Mouse (Mus musculus): Measurements from ENCODE around the gene Krt33b. TPM values are rescaled to one million over a fixed set of nuclear protein-coding genes. Genes with fewer than 3 reads are reported as not detected.
A peak's percentile ranks its signal among the peaks of the same experiment; 100 is the strongest.

Krt33b gene
- polyA plus RNA-seq, 1 experiment from 2014 or later = 0.30 TPM

- Histone ChIP-seq H3K4me3 (replicated peaks; ENCODE audit: low read length) (no peak overlapping the region), H3K4me2 (ENCODE audit: low read depth, low read length) (no peak overlapping the region), H3K9me3 (replicated peaks; ENCODE audit: control insufficient read depth, low read length) (no peaks in the 10 kb centered on the region), H3K36me3 (ENCODE audit: control insufficient read depth, insufficient read depth, low read length) (no peaks in the 10 kb centered on the region), H3K9ac (ENCODE audit: low read length) (no peak overlapping the region), H3K4me1 (ENCODE audit: control insufficient read depth, insufficient read depth, low read length) (no peaks in the 10 kb centered on the region), H3K27ac (ENCODE audit: low read length) (no peak overlapping the region), H3K27me3 (ENCODE audit: control insufficient read depth, insufficient read depth, low read length) (no peaks in the 10 kb centered on the region)
- WGBS = 76% methylated on average over 20 of the region's 20 CpGs
- peak; percentile 44; the same call in 1 of the 2 replicates for ATAC-seq (ENCODE audit: insufficient read depth, low FRiP score)
Observed at GRCm38 (mm10) chr11:99985291-99986092, 44.2 kb downstream of the Krt33b start.

DNA sequence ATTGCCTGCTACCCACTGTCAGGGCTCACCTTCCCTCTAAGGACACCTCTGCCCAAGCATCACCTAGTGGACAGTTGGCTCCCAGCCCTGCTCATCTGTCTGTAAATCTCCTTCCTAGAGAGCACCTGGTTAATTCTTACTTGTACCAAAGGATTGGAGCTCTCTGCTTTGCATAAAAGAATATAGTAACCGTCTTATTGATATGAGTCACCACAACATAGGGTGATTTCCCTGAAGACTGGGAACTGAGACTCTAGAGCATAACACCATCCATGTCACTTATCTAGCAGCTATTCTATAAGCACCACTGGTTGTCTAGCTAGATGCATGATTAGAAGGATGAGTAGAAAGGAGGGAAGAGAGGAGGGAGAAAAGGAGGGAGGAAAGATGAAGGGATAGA lies 46.2 kb downstream of the Krt33b start:
- H3K27me3 ChIP-seq (ENCODE audit: control insufficient read depth, insufficient read depth, low read length) = no peaks in the 10 kb centered on the region
- 83% methylated on average over 1 of the region's 1 CpGs for WGBS
- H3K4me2 ChIP-seq (ENCODE audit: low read depth, low read length) = no peak overlapping the region
- H3K4me1 ChIP-seq (ENCODE audit: control insufficient read depth, insufficient read depth, low read length) = no peaks in the 10 kb centered on the region
- no peaks in the 10 kb centered on the region for H3K36me3 ChIP-seq (ENCODE audit: control insufficient read depth, insufficient read depth, low read length)
- H3K4me3 ChIP-seq (replicated peaks; ENCODE audit: low read length) = no peak overlapping the region
- no peak overlapping the region for H3K9ac ChIP-seq (ENCODE audit: low read length)
- no peak overlapping the region for H3K27ac ChIP-seq (ENCODE audit: low read length)
- no peaks in the 10 kb centered on the region for H3K9me3 ChIP-seq (replicated peaks; ENCODE audit: control insufficient read depth, low read length)
- no peak for ATAC-seq (ENCODE audit: insufficient read depth, low FRiP score)

DNA sequence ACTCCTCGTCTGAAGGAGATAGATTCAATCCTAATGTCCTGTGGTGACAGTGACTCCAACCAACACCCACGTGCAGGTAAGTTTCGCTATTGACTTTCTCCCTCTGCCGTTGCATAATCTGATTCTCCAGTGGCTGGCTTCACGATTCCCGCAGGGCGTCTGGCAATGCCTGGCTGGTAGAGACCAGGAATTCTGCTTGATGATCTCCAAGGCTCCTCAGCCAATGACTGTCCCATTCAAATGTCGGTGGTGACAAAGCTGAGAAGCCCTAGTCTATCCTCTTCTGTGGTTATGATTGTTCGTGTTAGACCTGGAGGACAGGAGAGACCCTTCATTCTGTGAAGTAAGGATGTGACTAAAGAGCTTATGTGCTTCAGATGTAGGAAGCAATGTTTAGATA lies 46.9 kb downstream of the Krt33b start:
- 86% methylated on average over 9 of the region's 9 CpGs for WGBS
- Histone ChIP-seq H3K4me2 (ENCODE audit: low read depth, low read length) (no peak overlapping the region), H3K4me1 (ENCODE audit: control insufficient read depth, insufficient read depth, low read length) (no peaks in the 10 kb centered on the region), H3K27me3 (ENCODE audit: control insufficient read depth, insufficient read depth, low read length) (no peaks in the 10 kb centered on the region), H3K4me3 (replicated peaks; ENCODE audit: low read length) (no peak overlapping the region), H3K36me3 (ENCODE audit: control insufficient read depth, insufficient read depth, low read length) (no peaks in the 10 kb centered on the region), H3K27ac (ENCODE audit: low read length) (no peak overlapping the region), H3K9ac (ENCODE audit: low read length) (no peak overlapping the region), H3K9me3 (replicated peaks; ENCODE audit: control insufficient read depth, low read length) (no peaks in the 10 kb centered on the region)
- no peak for ATAC-seq (ENCODE audit: insufficient read depth, low FRiP score)

DNA sequence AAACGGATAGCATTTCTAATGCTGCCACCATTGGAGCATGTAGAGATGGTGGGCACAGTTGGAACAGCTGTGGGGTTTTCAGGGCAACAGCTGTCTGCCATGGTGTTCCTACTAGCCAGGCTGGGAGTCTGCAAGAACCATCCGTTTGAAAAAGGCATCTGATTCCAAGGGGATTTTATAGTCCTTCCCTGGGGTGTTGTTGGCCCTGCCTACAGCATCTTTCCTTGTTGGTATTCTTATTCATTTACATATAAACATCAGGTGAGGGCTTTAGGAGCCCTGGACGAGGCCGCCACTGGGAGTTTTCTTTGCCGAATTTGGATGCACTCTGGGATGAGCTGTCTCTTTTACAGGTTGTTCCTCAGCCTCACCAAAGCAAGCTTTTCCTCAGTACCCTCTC lies 50.7 kb downstream of the Krt33b start, which contains the start of gene Krtap29-1:
Gene Krtap29-1, minus strand, starts transcription at position 101 of the 400 bp plus-strand sequence.
- Histone ChIP-seq H3K4me3 (replicated peaks; ENCODE audit: low read length) (no peak within 1 kb of the TSS), H3K27ac (ENCODE audit: low read length) (no peak within 1 kb of the TSS), H3K27me3 (ENCODE audit: control insufficient read depth, insufficient read depth, low read length) (no peaks in the 10 kb centered on the region), H3K9me3 (replicated peaks; ENCODE audit: control insufficient read depth, low read length) (no peaks in the 10 kb centered on the region), H3K9ac (ENCODE audit: low read length) (no peak within 1 kb of the TSS), H3K4me2 (ENCODE audit: low read depth, low read length) (no peak within 1 kb of the TSS), H3K4me1 (ENCODE audit: control insufficient read depth, insufficient read depth, low read length) (no peaks in the 10 kb centered on the region), H3K36me3 (ENCODE audit: control insufficient read depth, insufficient read depth, low read length) (no peaks in the 10 kb centered on the region)
- WGBS = 77% methylated on average over 5 of the region's 5 CpGs
- no peak for ATAC-seq (ENCODE audit: insufficient read depth, low FRiP score)

Other genes starting within 250 kb of the Krt33b start
- gene Krtap4-8, start 249.2 kb downstream of the Krt33b start, polyA plus RNA-seq (2015; fragmentation: Nextera tagmentation; extraction: Ambion mirVana) = not detected in 2 replicates
- not detected in 2 replicates for gene Krtap4-9, start 244.7 kb downstream of the Krt33b start, polyA plus RNA-seq (2015; fragmentation: Nextera tagmentation; extraction: Ambion mirVana)
- gene Gm11596, start 236.4 kb downstream of the Krt33b start, polyA plus RNA-seq (2015; fragmentation: Nextera tagmentation; extraction: Ambion mirVana) = not detected in 2 replicates
- not detected in 2 replicates for gene Gm11569, start 230.9 kb downstream of the Krt33b start, polyA plus RNA-seq (2015; fragmentation: Nextera tagmentation; extraction: Ambion mirVana)
- gene Gm11554, start 225.4 kb downstream of the Krt33b start, polyA plus RNA-seq (2015; fragmentation: Nextera tagmentation; extraction: Ambion mirVana) = not detected in 2 replicates
- gene Krtap4-13, start 220.0 kb downstream of the Krt33b start, polyA plus RNA-seq (2015; fragmentation: Nextera tagmentation; extraction: Ambion mirVana) = not detected in 2 replicates
- not detected in 2 replicates for gene Gm11564, start 214.2 kb downstream of the Krt33b start, polyA plus RNA-seq (2015; fragmentation: Nextera tagmentation; extraction: Ambion mirVana)
- not detected in 2 replicates for gene 2300003K06Rik, start 191.8 kb downstream of the Krt33b start, polyA plus RNA-seq (2015; fragmentation: Nextera tagmentation; extraction: Ambion mirVana)
- gene Krtap4-16, start 178.3 kb downstream of the Krt33b start, polyA plus RNA-seq (2015; fragmentation: Nextera tagmentation; extraction: Ambion mirVana) = not detected in 2 replicates
- not detected in 2 replicates for gene Gm11568, start 172.0 kb downstream of the Krt33b start, polyA plus RNA-seq (2015; fragmentation: Nextera tagmentation; extraction: Ambion mirVana)
- gene Gm11559, start 165.4 kb downstream of the Krt33b start, polyA plus RNA-seq (2015; fragmentation: Nextera tagmentation; extraction: Ambion mirVana) = not detected in 2 replicates
- gene Krtap9-1, start 156.5 kb downstream of the Krt33b start, polyA plus RNA-seq (2015; fragmentation: Nextera tagmentation; extraction: Ambion mirVana) = not detected in 2 replicates
- not detected in 2 replicates for gene Gm11567, start 150.7 kb downstream of the Krt33b start, polyA plus RNA-seq (2015; fragmentation: Nextera tagmentation; extraction: Ambion mirVana)
- gene Krtap31-1, start 121.9 kb downstream of the Krt33b start, polyA plus RNA-seq (2015; fragmentation: Nextera tagmentation; extraction: Ambion mirVana) = not detected in 2 replicates
- gene Gm11565, start 115.1 kb downstream of the Krt33b start, polyA plus RNA-seq (2015; fragmentation: Nextera tagmentation; extraction: Ambion mirVana) = not detected in 2 replicates
- gene Krtap31-2, start 93.6 kb downstream of the Krt33b start, polyA plus RNA-seq (2015; fragmentation: Nextera tagmentation; extraction: Ambion mirVana) = not detected in 2 replicates
- gene Krtap9-5, start 81.4 kb downstream of the Krt33b start, polyA plus RNA-seq (2015; fragmentation: Nextera tagmentation; extraction: Ambion mirVana) = not detected in 2 replicates
- not detected in 2 replicates for gene Krtap29-1, start 50.8 kb downstream of the Krt33b start, polyA plus RNA-seq (2015; fragmentation: Nextera tagmentation; extraction: Ambion mirVana)
- not detected in 2 replicates for gene Krtap16-1, start 43.3 kb downstream of the Krt33b start, polyA plus RNA-seq (2015; fragmentation: Nextera tagmentation; extraction: Ambion mirVana)
- gene Krtap17-1, start 35.9 kb downstream of the Krt33b start, polyA plus RNA-seq (2015; fragmentation: Nextera tagmentation; extraction: Ambion mirVana) = not detected in 2 replicates
- 0.23 and 0.34 TPM in 2 replicates for gene Krt33a, start 13.7 kb downstream of the Krt33b start, polyA plus RNA-seq (2015; fragmentation: Nextera tagmentation; extraction: Ambion mirVana)
- 3.2 and 4.2 TPM in 2 replicates for gene Krt34, start 11.7 kb upstream of the Krt33b start, polyA plus RNA-seq (2015; fragmentation: Nextera tagmentation; extraction: Ambion mirVana)
- 0.74 and 0.81 TPM in 2 replicates for gene Krt31, start 20.7 kb upstream of the Krt33b start, polyA plus RNA-seq (2015; fragmentation: Nextera tagmentation; extraction: Ambion mirVana)
- gene Krt32, start 58.4 kb upstream of the Krt33b start, polyA plus RNA-seq (2015; fragmentation: Nextera tagmentation; extraction: Ambion mirVana) = 0.24 and 0.40 TPM in 2 replicates
- gene Krt35, start 66.4 kb upstream of the Krt33b start, polyA plus RNA-seq (2015; fragmentation: Nextera tagmentation; extraction: Ambion mirVana) = 0.76 and 1.5 TPM in 2 replicates
- 0.44 and 0.75 TPM in 2 replicates for gene Krt36, start 75.8 kb upstream of the Krt33b start, polyA plus RNA-seq (2015; fragmentation: Nextera tagmentation; extraction: Ambion mirVana)
- 1,856 and 2,859 TPM in 2 replicates for gene Krt13, start 91.7 kb upstream of the Krt33b start, polyA plus RNA-seq (2015; fragmentation: Nextera tagmentation; extraction: Ambion mirVana)
- 1,477 and 1,759 TPM in 2 replicates for gene Krt15, start 106.1 kb upstream of the Krt33b start, polyA plus RNA-seq (2015; fragmentation: Nextera tagmentation; extraction: Ambion mirVana)
- gene Krt19, start 118.8 kb upstream of the Krt33b start, polyA plus RNA-seq (2015; fragmentation: Nextera tagmentation; extraction: Ambion mirVana) = 1,141 and 1,514 TPM in 2 replicates
- gene Krt9, start 163.4 kb upstream of the Krt33b start, polyA plus RNA-seq (2015; fragmentation: Nextera tagmentation; extraction: Ambion mirVana) = not detected in 2 replicates
- gene Krt14, start 177.7 kb upstream of the Krt33b start, polyA plus RNA-seq (2015; fragmentation: Nextera tagmentation; extraction: Ambion mirVana) = 46.4 and 67.1 TPM in 2 replicates
- gene Krt16, start 219.0 kb upstream of the Krt33b start, polyA plus RNA-seq (2015; fragmentation: Nextera tagmentation; extraction: Ambion mirVana) = 1.6 and 2.2 TPM in 2 replicates
- gene Krt17, start 231.2 kb upstream of the Krt33b start, polyA plus RNA-seq (2015; fragmentation: Nextera tagmentation; extraction: Ambion mirVana) = 34.0 and 45.6 TPM in 2 replicates
- gene Krt42, start 240.0 kb upstream of the Krt33b start, polyA plus RNA-seq (2015; fragmentation: Nextera tagmentation; extraction: Ambion mirVana) = not detected in 2 replicates